Mouse (Mus musculus): ENCODE data around the gene Shprh.

DNA sequence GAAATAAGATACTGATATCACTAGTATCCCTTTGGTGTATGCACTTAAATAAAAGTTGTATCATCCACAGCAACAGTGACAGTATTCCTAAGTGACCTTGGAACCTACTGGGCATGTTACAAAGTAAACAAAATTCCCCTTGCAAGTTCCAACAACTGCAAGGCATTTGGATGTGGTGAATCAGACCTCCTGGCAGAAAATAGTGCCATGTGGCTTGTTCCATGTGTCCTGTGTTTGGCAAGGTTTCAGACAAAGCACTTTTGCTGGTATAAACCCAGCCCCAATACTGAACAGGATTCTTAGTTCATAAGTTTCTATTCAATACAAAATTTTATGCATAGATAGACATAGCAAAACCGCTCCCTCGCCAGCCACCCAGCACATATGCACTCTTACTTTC, 49.1 kb downstream of the Shprh start:
- TF ChIP-seq CTCF (IDR thresholded peaks at IDR 0.05; ENCODE audit: low read depth, low read length) (no peak), TAL1 (conservative IDR thresholded peaks at IDR 0.05; ENCODE audit: low read depth, low read length) (no peak), POLR2AphosphoS5 (IDR thresholded peaks at IDR 0.05; ENCODE audit: insufficient replicate concordance, low read depth, low read length) (no peak)
